Mouse (Mus musculus) CH12.LX (cell line): ENCODE measurements around the gene Fst. TPM values are rescaled to one million over a fixed set of nuclear protein-coding genes. Genes with fewer than 3 reads are reported as not detected.

Experiments used
- DNase-seq: peaks from one replicate; pipeline ENCODE4 v3.0.0-alpha.2; 2013; ENCODE audit errors: extremely low read depth
- H3K27ac ChIP-seq: 2 replicates; pipeline ENCODE4 v1.5.1; 2012; ENCODE audit warnings: low read depth, mild to moderate bottlenecking, control low read depth, moderate library complexity; ENCODE audit not compliant: insufficient read depth
- H3K27me3 ChIP-seq: replicated peaks from 2 replicates; pipeline ENCODE3; 2012; ENCODE audit warnings: inconsistent platforms
- H3K36me3 ChIP-seq, 2 experiments: replicated peaks in 1 of 2; 2 replicates each; pipeline versions ENCODE3 to v1.6.1; 2012; ENCODE audit warnings: inconsistent platforms in 1 of 2, low read length in 1 of 2, mild to moderate bottlenecking in 1 of 2, mixed read lengths in 1 of 2, moderate library complexity in 1 of 2; ENCODE audit not compliant: control insufficient read depth in 1 of 2, insufficient read depth in 1 of 2
- H3K4me1 ChIP-seq, 2 experiments: 2 replicates each; pipeline ENCODE4 v1.6.1; 2012; ENCODE audit warnings: inconsistent platforms in 1 of 2, moderate library complexity in 1 of 2; ENCODE audit not compliant: insufficient read depth in 2 of 2, control insufficient read depth in 1 of 2
- H3K4me2 ChIP-seq: 2 replicates; pipeline ENCODE4 v1.6.1; 2012; ENCODE audit warnings: low read depth, mild to moderate bottlenecking, control low read depth; ENCODE audit not compliant: poor library complexity, insufficient read depth, severe bottlenecking
- H3K4me3 ChIP-seq, 3 experiments: fragments of 150-350 bp in 1 of 3; sonication (generic) in 1 of 3; replicated peaks in 1 of 3; 2 replicates each; pipeline versions ENCODE3 to v1.5.1; 2011 to 2012; ENCODE audit warnings: low read depth in 2 of 3, low read length in 2 of 3, mild to moderate bottlenecking in 2 of 3, moderate library complexity in 2 of 3, control low read depth in 1 of 3, improper control_type of control experiment in 1 of 3, inconsistent platforms in 1 of 3, mixed read lengths in 1 of 3; ENCODE audit not compliant: poor library complexity in 1 of 3
- H3K79me2 ChIP-seq: replicated peaks from 2 replicates; pipeline ENCODE4 v1.6.1; 2012; ENCODE audit warnings: mild to moderate bottlenecking, moderate library complexity; ENCODE audit not compliant: control insufficient read depth, poor library complexity, insufficient read depth, severe bottlenecking; ENCODE audit errors: extremely low read depth
- H3K9ac ChIP-seq: 2 replicates; pipeline ENCODE4 v1.6.1; 2012; ENCODE audit warnings: low read depth, mild to moderate bottlenecking, control low read depth, moderate library complexity; ENCODE audit not compliant: insufficient read depth
- H3K9me3 ChIP-seq: replicated peaks from 2 replicates; pipeline ENCODE3; 2012; ENCODE audit warnings: low read length, inconsistent platforms, mixed read lengths
- E2F4 ChIP-seq: IDR thresholded peaks from 2 replicates; pipeline ENCODE4 v1.6.1; 2011; ENCODE audit warnings: low read depth, low read length, improper control_type of control experiment; ENCODE audit not compliant: insufficient replicate concordance
- dilution Hi-C: fragments of 300-500 bp; cut with MboI; formaldehyde crosslinking; loops from 2 replicates; pipeline ENCODE4 v1.14.3; 2020; ENCODE audit warnings: low sequenced_read_pairs; ENCODE audit not compliant: extremely low pct_unique_long_range_greater_than_20kb, extremely low pct_ligation_motif_present
- in situ Hi-C: fragments of 300-500 bp; cut with MboI; formaldehyde crosslinking; loops from 3 replicates; pipeline ENCODE4 v1.14.3; 2019; ENCODE audit warnings: low sequenced_read_pairs, low pct_ligation_motif_present, low pct_unique_long_range_greater_than_20kb, mixed read lengths
- polyA plus RNA-seq: library from polyadenylated mRNA; unstranded; fragments of >175 nt; gene quantifications from 2 replicates; pipeline ENCODE4 v1.2.1, GENCODE M21; 2012; ENCODE audit warnings: low read depth; ENCODE audit not compliant: insufficient read length
- total RNA-seq, 2 experiments: library from RNA; depleted of rRNA; stranded (reverse); fragments of 300-350 nt in 1 of 2; fragments of >200 nt in 1 of 2; gene quantifications; 2 replicates each; pipeline ENCODE4 v1.2.3; 2012 to 2014

Fst gene
- total and polyA plus RNA-seq, 3 experiments = not detected

- TF ChIP-seq E2F4 = no peak
- TF ChIP-seq, all 38 proteins: peak for 0
- dilution Hi-C loops (no loop called here), in situ Hi-C loops (no loop called here)
- no peak for DNase-seq
- Histone ChIP-seq H3K9me3 (no peaks in the 10 kb centered on the region), H3K27ac (no peak overlapping the region), H3K4me3 (no peak overlapping the region), H3K79me2 (no peaks in the 10 kb centered on the region), H3K4me1 (peaks cover 2 to 4% of the 10 kb centered on the region in 2 experiments; a peak in 3 of 4 replicates), H3K27me3 (no peaks in the 10 kb centered on the region), H3K9ac (no peak overlapping the region), H3K36me3 (no peaks in the 10 kb centered on the region), H3K4me2 (no peak overlapping the region)
These were observed 53.5 kb downstream of the Fst start for GRCm38 (mm10) chr13:114405100-114405715.

Other genes starting within 250 kb of the Fst start
- 218 and 247 TPM in 2 replicates for gene Ndufs4, start 70.7 kb downstream of the Fst start, total RNA-seq (2012; rRNA removed)
- 108 and 125 TPM in 2 replicates for gene Ndufs4, start 70.7 kb downstream of the Fst start, total RNA-seq (2014; rRNA removed)
- 113 and 120 TPM in 2 replicates for gene Ndufs4, start 70.7 kb downstream of the Fst start, polyA plus RNA-seq